16 mouse cellular contexts compared by ENCODE assay signal in genomic region chr9:75601510-75601909, GRCm38 (mm10). TPM values are rescaled to one million over a fixed set of nuclear protein-coding genes. Genes with fewer than 3 reads are reported as not detected.
A peak's percentile ranks its signal among the peaks of the same experiment; 100 is the strongest.
DNase-seq lines count a peak whose midpoint lies in the region; ATAC-seq and TF ChIP-seq lines count a peak whose summit lies in the region.
"Had no signal": no experiment of that assay in that cellular context is flagged by ENCODE, and none has a peak within 500 bp of the region (broad histone marks: within the 10 kb centered on the region; RNA-seq: fewer than 3 reads in every experiment).

No protein-coding gene starts in this region.

- no peaks in the 10 kb centered on the region for H3K4me1 ChIP-seq in kidney, postnatal 0 days (replicated peaks; ENCODE audit: insufficient read depth, low read length)
- peaks cover 9% of the 10 kb centered on the region; the same call in 1 of the 2 replicates for H3K4me1 ChIP-seq in embryonic facial prominence, embryonic 15.5 days

- intact Hi-C loops in gastrocnemius, postnatal 14 days (cut with DNase I; ENCODE audit: low total_unique reads), result no loop called here

- 0 out of 2 replicates have a peak overlapping the region, but pooled peaks have one; percentile 11 for H3K4me3 ChIP-seq in kidney, postnatal 0 days (replicated peaks; ENCODE audit: low read depth, low read length)
- no peak overlapping the region for H3K4me3 ChIP-seq in embryonic facial prominence, embryonic 15.5 days (replicated peaks)
- H3K4me3 ChIP-seq: forebrain, embryonic 10.5 days had no signal

- no peak overlapping the region for H3K27ac ChIP-seq in kidney, postnatal 0 days
- 0 out of 2 replicates have a peak overlapping the region, but pooled peaks have one; percentile 24 for H3K27ac ChIP-seq in embryonic facial prominence, embryonic 15.5 days (replicated peaks)
- H3K27ac ChIP-seq: forebrain, embryonic 10.5 days; hindbrain, embryonic 14.5 days; liver, embryonic 14.5 days had no signal

- H3K9me3 ChIP-seq in kidney, postnatal 0 days (replicated peaks; ENCODE audit: low read length), result no peaks in the 10 kb centered on the region
- H3K9me3 ChIP-seq in embryonic facial prominence, embryonic 15.5 days (replicated peaks), result no peaks in the 10 kb centered on the region
- H3K9me3 ChIP-seq: G1E had no signal

- peak overlapping the region; percentile 41 for H3K4me2 ChIP-seq in kidney, postnatal 0 days (ENCODE audit: low read length)
- no peak overlapping the region for H3K4me2 ChIP-seq in embryonic facial prominence, embryonic 15.5 days (replicated peaks)
- H3K4me2 ChIP-seq: hindbrain, embryonic 14.5 days had no signal

- peak; percentile 23 for DNase-seq in gastrocnemius, postnatal 25 days
- no peak for DNase-seq in gastrocnemius, postnatal 14 days
- DNase-seq in kidney, postnatal 0 days (ENCODE audit: low spot score), result no peak
- DNase-seq in kidney, postnatal 14 days, result no peak
- peak; percentile 22 for DNase-seq in mesoderm, embryonic 11.5 days (ENCODE audit: low read depth, low spot score)
- no peak for DNase-seq in right cerebral cortex, adult 2 months (ENCODE audit: low spot score in 2 of 2)
- no peak for DNase-seq in adrenal gland, adult 2 months
- DNase-seq: retina, postnatal 1 day; thymus, adult 18-20 months had no signal

- no peak for TF ChIP-seq CTCF in kidney, postnatal 0 days (IDR thresholded peaks at IDR 0.05; ENCODE audit: low read depth)

- no peaks in the 10 kb centered on the region for H3K27me3 ChIP-seq in kidney, postnatal 0 days (ENCODE audit: insufficient read depth, low read length)
- no peaks in the 10 kb centered on the region for H3K27me3 ChIP-seq in embryonic facial prominence, embryonic 15.5 days

- H3K9ac ChIP-seq in kidney, postnatal 0 days (ENCODE audit: low read depth, low read length), result no peak overlapping the region
- H3K9ac ChIP-seq in embryonic facial prominence, embryonic 15.5 days, result no peak overlapping the region
- H3K9ac ChIP-seq: hindbrain, embryonic 14.5 days; liver, embryonic 14.5 days had no signal

- H3K36me3 ChIP-seq in kidney, postnatal 0 days (ENCODE audit: insufficient read depth, low read length), result no peaks in the 10 kb centered on the region
- no peaks in the 10 kb centered on the region for H3K36me3 ChIP-seq in embryonic facial prominence, embryonic 15.5 days
- H3K36me3 ChIP-seq: G1E had no signal

- no peak; the same call in 1 of the 2 replicates for ATAC-seq in kidney, postnatal 0 days (replicated peaks; ENCODE audit: low FRiP score, low read depth)
- no peak for ATAC-seq in embryonic facial prominence, embryonic 15.5 days (ENCODE audit: insufficient number of reproducible peaks, low FRiP score, low TSS enrichment, low read depth)

- WGBS in kidney, postnatal 0 days, result 15% methylated on average over 12 of the region's 12 CpGs
- 36% methylated on average over 12 of the region's 12 CpGs for WGBS in embryonic facial prominence, embryonic 15.5 days

RNA-seq across cellular contexts. Expression of gene Tmod2, which starts 9.6 kb away (rescaled TPM):
- total RNA-seq in gastrocnemius, postnatal 25 days (2021), result 1 to 10 TPM; 4.9 to 8.9 TPM
- 1 to 10 TPM; 7.2 to 8.9 TPM for total RNA-seq in gastrocnemius, postnatal 14 days (2021)
- polyA plus RNA-seq in kidney, postnatal 0 days (2015; fragmentation: Nextera tagmentation; extraction: Ambion mirVana), result 12.4 and 15.6 TPM in 2 replicates
- polyA plus RNA-seq in embryonic facial prominence, embryonic 15.5 days (2015; fragmentation: Nextera tagmentation; extraction: Ambion mirVana), result 21.8 and 23.7 TPM in 2 replicates
- 10 to 100 TPM in 1 of 2 experiments, 1 to 10 TPM in 1; 9.4 to 14.4 TPM for total RNA-seq in adrenal gland, adult 2 months (2021)
- 0.51 and 0.81 TPM in 2 replicates for polyA plus RNA-seq in adrenal gland, adult 2 months (2012; rRNA removed)
- total RNA-seq: common myeloid progenitor, adult 5-6 weeks; megakaryocyte, adult 5-6 weeks had no signal
- polyA plus RNA-seq: G1E had no signal

RNA-seq across cellular contexts. Expression of gene Lysmd2, which starts 24.0 kb away (rescaled TPM):
- total RNA-seq in gastrocnemius, postnatal 25 days (2021), result 1 to 10 TPM; 4.9 to 7.3 TPM
- 1 to 10 TPM; 5.9 to 8.7 TPM for total RNA-seq in gastrocnemius, postnatal 14 days (2021)
- polyA plus RNA-seq in kidney, postnatal 0 days (2015; fragmentation: Nextera tagmentation; extraction: Ambion mirVana), result 31.4 and 34.7 TPM in 2 replicates
- 49.2 TPM in 2 replicates for polyA plus RNA-seq in embryonic facial prominence, embryonic 15.5 days (2015; fragmentation: Nextera tagmentation; extraction: Ambion mirVana)
- total RNA-seq in adrenal gland, adult 2 months (2021), result 10 to 100 TPM in 1 of 2 experiments, 1 to 10 TPM in 1; 10.0 to 18.3 TPM
- 30.3 and 50.1 TPM in 2 replicates for polyA plus RNA-seq in adrenal gland, adult 2 months (2012; rRNA removed)
- polyA plus RNA-seq: G1E had no signal

RNA-seq across cellular contexts. Expression of gene Tmod3, which starts 42.1 kb away (rescaled TPM):
- 10 to 100 TPM; 19.7 to 25.8 TPM for total RNA-seq in gastrocnemius, postnatal 25 days (2021)
- 10 to 100 TPM; 30.9 to 35.2 TPM for total RNA-seq in gastrocnemius, postnatal 14 days (2021)
- 120 and 131 TPM in 2 replicates for polyA plus RNA-seq in kidney, postnatal 0 days (2015; fragmentation: Nextera tagmentation; extraction: Ambion mirVana)
- 131 and 144 TPM in 2 replicates for polyA plus RNA-seq in embryonic facial prominence, embryonic 15.5 days (2015; fragmentation: Nextera tagmentation; extraction: Ambion mirVana)
- 10 to 100 TPM; 58.6 to 63.1 TPM for total RNA-seq in adrenal gland, adult 2 months (2021)
- polyA plus RNA-seq in adrenal gland, adult 2 months (2012; rRNA removed), result 4.7 and 4.8 TPM in 2 replicates

Comparison
In these comparisons a context has a peak if more than half of its experiments do, and no peak if none do; other contexts are left out.
1. DNase-seq: peak in gastrocnemius, postnatal 25 days (single experiment) and mesoderm, embryonic 11.5 days (single experiment); none in gastrocnemius, postnatal 14 days (single experiment), kidney, postnatal 0 days (single experiment), kidney, postnatal 14 days (single experiment), right cerebral cortex, adult 2 months (0 of 2) and adrenal gland, adult 2 months (single experiment).